Mouse (Mus musculus): Measurements from ENCODE around the gene Pnpla6.
A peak's percentile ranks its signal among the peaks of the same experiment; 100 is the strongest.

DNA sequence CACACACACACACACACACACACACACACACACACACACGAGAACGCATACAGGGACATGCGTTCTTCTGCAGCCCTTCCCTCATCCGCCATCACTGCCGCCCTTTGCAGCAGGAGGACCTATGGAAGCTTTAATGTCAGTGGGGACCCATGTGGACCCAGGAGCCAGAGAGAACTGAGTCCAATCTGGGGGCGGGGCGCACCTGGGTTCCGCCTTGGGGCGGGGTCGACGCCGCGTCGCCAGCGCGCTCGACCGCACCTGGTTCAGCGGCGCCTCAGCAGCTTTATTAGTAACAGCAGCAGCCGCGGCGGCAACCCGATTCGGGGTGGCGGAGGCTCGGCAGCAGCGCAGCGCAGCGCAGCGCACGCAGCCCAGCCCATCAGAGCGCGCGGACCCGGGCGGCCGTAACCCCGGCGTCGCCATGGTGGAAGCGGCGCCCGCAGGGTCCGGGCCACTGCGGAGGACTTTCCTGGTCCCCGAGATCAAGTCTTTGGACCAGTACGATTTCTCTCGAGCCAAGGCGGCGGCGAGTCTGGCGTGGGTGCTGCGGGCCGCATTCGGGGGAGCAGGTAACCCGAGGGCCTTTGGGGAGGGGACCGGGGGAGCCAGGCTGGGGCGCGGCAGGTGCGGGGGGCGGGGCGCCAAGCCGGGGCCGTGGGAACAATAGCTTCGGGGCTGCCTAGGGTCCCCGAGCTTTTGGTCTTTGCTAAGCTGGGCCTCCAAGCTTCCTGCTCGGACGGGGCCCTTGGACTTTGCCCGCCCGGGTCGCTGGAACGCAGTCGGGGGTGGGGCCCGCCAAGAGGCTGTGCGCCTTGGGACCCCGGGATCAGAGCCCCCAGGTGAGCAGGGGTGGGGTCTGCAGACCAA, 72.4 kb downstream of the Pnpla6 start:
- TF ChIP-seq CTCF (IDR thresholded peaks at IDR 0.05; ENCODE audit: extremely low read depth, insufficient read length, insufficient replicate concordance, low read depth, low read length): no peak
- TF ChIP-seq POLR2A (IDR thresholded peaks at IDR 0.05; ENCODE audit: low read depth, low read length): peak; percentile 97
